Mouse (Mus musculus): Measurements from ENCODE around the gene D930020B18Rik. TPM values are rescaled to one million over a fixed set of nuclear protein-coding genes. Genes with fewer than 3 reads are reported as not detected.

Gene D930020B18Rik
- polyA plus RNA-seq, 1 experiment from 2014 or later: 0.10 TPM

DNA sequence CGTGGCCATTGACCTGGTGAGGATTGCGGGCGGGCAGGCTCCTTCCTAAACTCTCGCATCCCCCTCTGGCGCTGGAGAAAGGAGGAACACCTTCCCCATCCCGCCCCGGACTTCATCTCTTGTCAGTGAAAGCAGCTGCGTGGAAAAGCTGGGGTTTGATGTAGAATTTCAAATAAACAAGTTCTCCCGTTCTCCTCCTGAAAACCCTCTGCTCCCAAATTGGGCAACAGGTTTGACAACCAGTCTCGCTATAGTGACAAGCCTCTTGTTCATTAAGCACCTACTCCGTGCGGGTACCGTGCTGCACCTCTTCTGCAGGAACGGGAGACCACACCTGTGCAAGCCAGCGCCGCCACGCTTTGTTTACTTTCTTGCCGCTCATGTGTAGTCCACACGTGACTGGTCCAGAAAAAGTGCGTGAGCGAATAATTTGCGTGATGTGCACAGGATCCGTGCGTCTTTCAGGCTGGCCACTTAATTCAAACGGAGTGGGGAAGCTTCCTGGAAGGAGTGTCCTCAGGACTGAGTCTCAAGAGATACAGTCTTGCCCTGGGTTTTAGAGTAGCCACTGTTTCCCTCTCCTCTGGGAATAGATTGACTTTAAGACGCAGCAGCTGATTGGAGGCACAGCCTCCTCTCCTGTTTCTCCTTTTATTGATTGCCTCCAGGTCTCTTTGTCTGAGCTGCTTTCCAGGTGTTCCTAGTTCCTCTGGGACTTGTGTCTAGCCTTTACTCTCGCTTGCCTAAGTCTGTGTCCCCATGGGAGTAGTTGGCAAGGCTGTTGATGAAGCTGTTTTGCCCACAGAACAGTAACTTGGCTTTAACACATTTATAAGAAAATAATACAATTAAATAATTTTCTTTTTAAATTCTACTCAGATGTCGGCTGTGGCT is 913 bp downstream of the D930020B18Rik start:
- H3K36me3 ChIP-seq: no peaks in the 10 kb centered on the region
- no peak overlapping the region for H3K27ac ChIP-seq (replicated peaks)
- H3K27me3 ChIP-seq: peaks cover 25% of the 10 kb centered on the region
- 0 out of 2 replicates have a peak, but pooled peaks have one; percentile 24 for ATAC-seq (replicated peaks)
- no peaks in the 10 kb centered on the region for H3K9me3 ChIP-seq
- H3K9ac ChIP-seq (replicated peaks): peak overlapping the region; percentile 46
- peak overlapping the region; percentile 53 for H3K4me3 ChIP-seq
- WGBS: 5% methylated on average over 28 of the region's 28 CpGs
- H3K4me2 ChIP-seq (replicated peaks): peak overlapping the region; percentile 96
- H3K4me1 ChIP-seq: peaks cover 18% of the 10 kb centered on the region

- Histone ChIP-seq H3K4me1 (peaks cover 11% of the 10 kb centered on the region), H3K36me3 (no peaks in the 10 kb centered on the region), H3K27me3 (peaks cover 22% of the 10 kb centered on the region), H3K4me3 (no peak overlapping the region), H3K4me2 (replicated peaks) (no peak overlapping the region), H3K27ac (replicated peaks) (no peak overlapping the region), H3K9me3 (no peaks in the 10 kb centered on the region), H3K9ac (replicated peaks) (no peak overlapping the region)
- 74% methylated on average over 6 of the region's 6 CpGs for WGBS
- no peak for ATAC-seq (replicated peaks)
Measured at GRCm38 (mm10) chr10:121646294-121646693, 4.9 kb downstream of the D930020B18Rik start.

DNA sequence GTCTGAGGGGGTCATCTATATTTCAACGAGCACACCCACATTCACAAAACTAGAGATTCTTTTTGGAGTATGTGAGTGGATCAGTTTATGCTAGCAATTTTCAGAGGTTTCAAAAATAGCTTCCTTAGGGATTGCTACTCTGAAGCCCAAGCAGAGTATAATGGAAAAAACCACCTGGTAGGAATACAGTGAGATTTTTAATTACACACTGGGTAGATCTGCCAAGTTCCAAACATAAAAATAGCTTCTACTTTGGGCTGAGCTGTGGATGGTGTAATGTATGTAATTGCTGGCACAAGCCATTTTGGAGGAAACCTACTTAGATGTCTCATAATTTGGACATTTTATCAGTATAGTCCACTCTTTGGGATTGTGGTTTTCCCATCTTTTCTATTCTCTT is 11.7 kb downstream of the D930020B18Rik start:
- Histone ChIP-seq H3K4me1 (no peaks in the 10 kb centered on the region), H3K27ac (replicated peaks) (no peak overlapping the region), H3K4me2 (replicated peaks) (no peak overlapping the region), H3K27me3 (no peaks in the 10 kb centered on the region), H3K9me3 (no peaks in the 10 kb centered on the region), H3K9ac (replicated peaks) (no peak overlapping the region), H3K4me3 (no peak overlapping the region), H3K36me3 (no peaks in the 10 kb centered on the region)
- WGBS: 93% methylated on average over 1 of the region's 1 CpGs
- no peak for ATAC-seq (replicated peaks)

GRCm38 (mm10) chr10:121655907-121656306 is 14.5 kb downstream of the D930020B18Rik start:
- Histone ChIP-seq H3K27me3 (no peaks in the 10 kb centered on the region), H3K4me1 (no peaks in the 10 kb centered on the region), H3K4me3 (no peak overlapping the region), H3K27ac (replicated peaks) (no peak overlapping the region), H3K9ac (replicated peaks) (no peak overlapping the region), H3K36me3 (no peaks in the 10 kb centered on the region), H3K4me2 (replicated peaks) (no peak overlapping the region), H3K9me3 (no peaks in the 10 kb centered on the region)
- no peak for ATAC-seq (replicated peaks)
- 63% methylated on average over 4 of the region's 4 CpGs for WGBS

DNA sequence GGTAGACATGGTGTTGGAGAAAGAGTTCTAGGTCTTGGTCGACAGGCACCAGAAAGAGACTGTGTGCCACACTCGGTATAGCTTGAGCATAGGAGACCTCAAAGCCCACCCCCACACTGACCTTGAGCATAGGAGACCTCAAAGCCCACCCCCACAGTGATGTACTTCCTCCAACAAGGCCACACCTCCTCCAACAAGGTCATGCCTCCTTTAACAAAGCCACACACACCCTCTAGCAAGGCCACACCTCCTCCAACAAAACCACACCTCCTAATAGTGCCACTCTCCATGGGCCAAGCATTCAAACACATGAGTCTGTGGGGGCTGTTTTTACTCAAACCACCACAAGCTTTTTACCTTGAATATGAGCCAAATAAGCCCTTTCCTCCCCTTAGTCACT is 21.3 kb downstream of the D930020B18Rik start:
- no peaks in the 10 kb centered on the region for H3K27me3 ChIP-seq
- 86% methylated on average over 2 of the region's 2 CpGs for WGBS
- no peak for ATAC-seq (replicated peaks)
- H3K9me3 ChIP-seq: no peaks in the 10 kb centered on the region
- 0 out of 2 replicates have a peak, but pooled peaks cover 3% of the 10 kb centered on the region for H3K4me1 ChIP-seq
- H3K27ac ChIP-seq (replicated peaks): no peak overlapping the region
- H3K9ac ChIP-seq (replicated peaks): no peak overlapping the region
- H3K4me2 ChIP-seq (replicated peaks): no peak overlapping the region
- no peaks in the 10 kb centered on the region for H3K36me3 ChIP-seq
- no peak overlapping the region for H3K4me3 ChIP-seq

GRCm38 (mm10) chr10:121663599-121663998 is 22.2 kb downstream of the D930020B18Rik start:
- H3K27ac ChIP-seq (replicated peaks): no peak overlapping the region
- H3K9me3 ChIP-seq: no peaks in the 10 kb centered on the region
- ATAC-seq (replicated peaks): no peak
- H3K4me3 ChIP-seq: no peak overlapping the region
- 0 out of 2 replicates have a peak, but pooled peaks cover 3% of the 10 kb centered on the region for H3K4me1 ChIP-seq
- H3K4me2 ChIP-seq (replicated peaks): no peak overlapping the region
- H3K9ac ChIP-seq (replicated peaks): no peak overlapping the region
- H3K36me3 ChIP-seq: no peaks in the 10 kb centered on the region
- WGBS: 36% methylated on average over 13 of the region's 13 CpGs
- H3K27me3 ChIP-seq: no peaks in the 10 kb centered on the region

DNA sequence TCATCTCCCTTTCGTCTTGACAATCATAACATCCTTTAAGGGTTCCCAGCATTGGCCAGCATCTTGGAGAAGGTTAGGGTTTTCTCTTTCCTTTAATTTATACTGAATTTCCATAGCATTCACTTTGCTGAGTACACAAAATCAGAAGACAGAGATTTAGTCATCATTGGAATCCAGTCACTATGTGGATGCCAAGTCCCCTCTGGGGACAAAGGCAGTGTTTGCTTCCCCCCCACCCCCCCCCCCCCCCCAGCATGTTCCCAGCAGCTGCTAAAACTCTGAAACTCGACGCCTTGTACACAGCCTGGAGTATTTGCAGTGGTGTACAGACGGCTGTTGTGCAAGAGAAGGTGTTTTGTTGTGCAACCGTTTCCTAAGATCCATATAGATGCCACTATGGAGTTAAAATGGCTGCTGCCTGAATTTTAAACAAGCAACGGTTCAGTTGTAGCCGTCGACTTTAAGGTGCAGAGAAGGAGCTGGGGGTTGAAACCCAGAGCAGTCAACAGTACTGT is 24.3 kb downstream of the D930020B18Rik start:
- no peaks in the 10 kb centered on the region for H3K9me3 ChIP-seq

DNA sequence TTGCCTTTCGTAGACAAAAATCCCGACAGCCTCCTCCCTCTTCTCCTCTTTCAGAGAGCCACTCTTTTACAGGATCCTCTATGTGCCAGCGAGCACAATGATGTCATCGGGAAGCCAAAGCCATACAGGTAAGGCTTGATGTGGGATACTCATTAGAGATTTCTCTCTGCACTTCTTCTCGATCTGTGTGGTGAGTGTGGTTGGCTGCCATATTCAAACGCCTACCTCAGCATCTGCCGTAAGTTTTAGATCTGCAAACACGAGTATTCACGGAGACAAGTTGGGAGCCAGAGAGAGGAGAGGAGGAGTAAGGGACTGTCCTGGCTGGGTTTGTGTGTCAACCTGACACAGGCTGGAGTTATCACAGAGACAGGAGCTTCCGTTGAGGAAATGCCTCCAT is 27.7 kb downstream of the D930020B18Rik start:
- no peaks in the 10 kb centered on the region for H3K9me3 ChIP-seq
- no peak overlapping the region for H3K27ac ChIP-seq (replicated peaks)
- no peak overlapping the region for H3K9ac ChIP-seq (replicated peaks)
- no peak overlapping the region for H3K4me3 ChIP-seq
- no peaks in the 10 kb centered on the region for H3K36me3 ChIP-seq
- no peak for ATAC-seq (replicated peaks)
- 90% methylated on average over 10 of the region's 10 CpGs for WGBS
- H3K4me2 ChIP-seq (replicated peaks): no peak overlapping the region
- no peaks in the 10 kb centered on the region for H3K27me3 ChIP-seq
- H3K4me1 ChIP-seq: no peaks in the 10 kb centered on the region

More for the DNA sequence above, 24.3 kb downstream of the D930020B18Rik start:
- no peak for ATAC-seq (replicated peaks)
- H3K27me3 ChIP-seq: no peaks in the 10 kb centered on the region
- H3K36me3 ChIP-seq: no peaks in the 10 kb centered on the region
- H3K9ac ChIP-seq (replicated peaks): no peak overlapping the region
- no peak overlapping the region for H3K4me3 ChIP-seq
- 65% methylated on average over 8 of the region's 8 CpGs for WGBS
- H3K4me1 ChIP-seq: 0 out of 2 replicates have a peak, but pooled peaks cover 3% of the 10 kb centered on the region
- H3K27ac ChIP-seq (replicated peaks): no peak overlapping the region
- H3K4me2 ChIP-seq (replicated peaks): no peak overlapping the region

DNA sequence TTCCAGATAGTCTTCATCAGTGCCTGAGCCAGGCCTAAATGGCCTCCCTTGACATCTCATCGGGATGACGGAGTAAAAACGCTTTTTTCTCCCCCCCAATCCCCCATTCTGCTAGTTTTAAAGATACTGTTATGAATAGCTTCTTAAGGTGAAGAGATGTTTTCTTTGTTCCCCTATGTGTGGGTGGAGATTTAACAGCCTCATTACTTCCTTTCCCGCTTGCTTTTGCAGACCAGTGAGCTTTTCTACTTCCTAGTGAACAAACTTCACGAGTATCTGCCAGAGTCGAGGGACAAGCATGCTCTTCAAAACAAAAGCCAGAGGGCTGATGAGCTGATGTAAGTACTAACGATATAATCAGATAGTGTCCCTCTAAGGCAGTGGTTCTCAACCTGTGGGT is 35.6 kb downstream of the D930020B18Rik start:
- no peak for ATAC-seq (replicated peaks)

DNA sequence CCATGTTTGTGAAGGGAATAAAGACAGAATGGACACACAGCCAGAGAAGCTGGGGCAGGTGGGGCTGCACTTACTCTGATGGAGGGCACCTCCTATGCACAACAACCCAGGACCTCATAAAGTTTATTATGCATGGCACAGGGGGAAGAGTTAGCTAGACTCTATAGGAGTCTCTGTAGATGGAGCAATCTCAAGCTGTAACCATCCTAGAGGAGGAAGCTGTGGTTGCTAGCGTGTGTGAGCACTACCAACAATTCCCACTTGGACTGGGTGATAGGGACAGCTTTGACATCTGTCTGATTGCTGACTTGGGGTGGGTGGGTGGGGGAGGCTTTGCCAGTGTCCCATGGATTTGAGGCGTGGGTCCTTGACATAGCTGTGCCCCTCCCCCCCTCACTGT is 39.5 kb downstream of the D930020B18Rik start:
- WGBS: 88% methylated on average over 2 of the region's 2 CpGs
- no peak overlapping the region for H3K4me2 ChIP-seq (replicated peaks)
- no peak overlapping the region for H3K27ac ChIP-seq (replicated peaks)
- no peaks in the 10 kb centered on the region for H3K9me3 ChIP-seq
- H3K4me1 ChIP-seq: no peaks in the 10 kb centered on the region
- no peak overlapping the region for H3K4me3 ChIP-seq
- ATAC-seq (replicated peaks): no peak
- H3K36me3 ChIP-seq: no peaks in the 10 kb centered on the region
- no peak overlapping the region for H3K9ac ChIP-seq (replicated peaks)
- H3K27me3 ChIP-seq: no peaks in the 10 kb centered on the region

More for the DNA sequence above, 35.6 kb downstream of the D930020B18Rik start:
- Histone ChIP-seq H3K4me2 (replicated peaks) (no peak overlapping the region), H3K27me3 (no peaks in the 10 kb centered on the region), H3K4me1 (no peaks in the 10 kb centered on the region), H3K4me3 (no peak overlapping the region), H3K9me3 (no peaks in the 10 kb centered on the region), H3K36me3 (no peaks in the 10 kb centered on the region), H3K9ac (replicated peaks) (no peak overlapping the region), H3K27ac (replicated peaks) (no peak overlapping the region)
- WGBS: 47% methylated on average over 7 of the region's 7 CpGs

GRCm38 (mm10) chr10:121682539-121682938 is 41.2 kb downstream of the D930020B18Rik start:
- ATAC-seq (replicated peaks): no peak
- no peak overlapping the region for H3K4me3 ChIP-seq
- H3K27ac ChIP-seq (replicated peaks): no peak overlapping the region
- H3K4me2 ChIP-seq (replicated peaks): no peak overlapping the region
- no peaks in the 10 kb centered on the region for H3K9me3 ChIP-seq
- no peaks in the 10 kb centered on the region for H3K36me3 ChIP-seq
- no peaks in the 10 kb centered on the region for H3K4me1 ChIP-seq
- H3K27me3 ChIP-seq: no peaks in the 10 kb centered on the region
- no peak overlapping the region for H3K9ac ChIP-seq (replicated peaks)
- 95% methylated on average over 10 of the region's 10 CpGs for WGBS

GRCm38 (mm10) chr10:121686153-121686660 is 44.8 kb downstream of the D930020B18Rik start:
- Histone ChIP-seq H3K36me3 (no peaks in the 10 kb centered on the region), H3K4me3 (no peak overlapping the region), H3K9ac (replicated peaks) (no peak overlapping the region), H3K27me3 (no peaks in the 10 kb centered on the region), H3K9me3 (no peaks in the 10 kb centered on the region), H3K4me2 (replicated peaks) (no peak overlapping the region), H3K27ac (replicated peaks) (no peak overlapping the region), H3K4me1 (peaks cover 6% of the 10 kb centered on the region)
- no peak for ATAC-seq (replicated peaks)
- WGBS: 92% methylated on average over 4 of the region's 4 CpGs
